Mouse (Mus musculus) thymus, postnatal 0 days (tissue): Measurements from ENCODE around the gene Samd7. TPM values are rescaled to one million over a fixed set of nuclear protein-coding genes. Genes with fewer than 3 reads are reported as not detected.

Source experiments
- DNase-seq: peaks from one replicate; pipeline ENCODE4 v3.0.0-alpha.2; 2015; ENCODE audit warnings: low spot score
- polyA plus RNA-seq: library from polyadenylated mRNA; unstranded; fragments of >200 nt; fragmentation: Nextera tagmentation; extraction: Ambion mirVana; gene quantifications from 2 replicates; pipeline ENCODE4 v1.2.1, GENCODE M21; 2015

Samd7 gene
- polyA plus RNA-seq, 1 experiment from 2014 or later, result not detected

DNA sequence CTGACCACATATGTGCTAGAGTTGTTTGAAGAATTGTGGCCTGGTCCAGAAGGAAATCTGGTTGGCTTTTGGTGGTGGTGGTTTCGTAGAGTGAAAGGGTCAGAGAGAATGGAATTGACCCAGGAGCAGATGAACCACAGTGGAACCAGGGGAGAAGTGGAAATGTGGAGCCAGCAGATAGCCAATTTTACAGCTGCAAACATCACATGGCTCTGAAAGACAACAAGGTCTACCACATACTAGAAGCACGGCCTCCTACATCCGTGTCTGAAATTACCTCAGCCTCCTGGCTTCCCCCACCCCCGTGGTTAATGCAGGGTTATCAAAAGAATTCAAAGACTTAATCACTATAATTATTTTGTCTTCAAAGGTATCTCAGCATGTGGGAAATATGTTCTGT is 18.8 kb downstream of the Samd7 start:
- DNase-seq, result no peak

DNA sequence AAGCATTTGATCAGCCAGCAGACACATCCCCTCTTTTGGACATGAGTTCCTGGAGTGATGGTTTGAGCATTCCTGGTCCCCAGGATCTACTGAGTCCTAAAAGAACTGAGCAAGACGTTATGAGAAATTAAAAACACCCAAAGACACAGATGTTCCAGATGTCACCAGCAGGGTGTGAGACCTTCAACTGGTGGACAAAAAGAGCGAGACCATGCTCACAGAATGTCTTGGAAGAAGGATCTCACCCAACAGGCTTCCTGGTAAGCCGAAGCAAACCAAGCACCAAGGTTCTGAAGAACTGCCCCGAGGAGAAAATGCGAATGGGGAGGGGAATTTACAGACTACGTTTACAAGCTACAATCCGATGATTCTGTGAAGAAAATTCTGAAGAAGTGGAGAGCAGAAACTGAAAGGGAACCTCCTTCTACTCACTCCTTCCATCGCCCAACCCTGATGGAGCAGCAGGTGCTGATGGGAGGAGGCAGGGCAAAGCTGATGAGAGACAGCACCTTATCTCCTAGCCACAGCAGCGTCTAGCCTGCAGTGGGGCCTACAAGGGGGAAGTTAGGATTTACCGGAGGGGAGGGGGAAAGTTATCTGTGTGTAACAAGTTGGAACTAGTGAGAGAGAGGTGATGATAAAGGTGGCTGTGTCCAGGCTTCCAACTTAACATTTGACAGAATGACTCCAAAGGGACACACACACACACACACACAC is 19.4 kb downstream of the Samd7 start:
- DNase-seq, result peak; percentile 13

DNA sequence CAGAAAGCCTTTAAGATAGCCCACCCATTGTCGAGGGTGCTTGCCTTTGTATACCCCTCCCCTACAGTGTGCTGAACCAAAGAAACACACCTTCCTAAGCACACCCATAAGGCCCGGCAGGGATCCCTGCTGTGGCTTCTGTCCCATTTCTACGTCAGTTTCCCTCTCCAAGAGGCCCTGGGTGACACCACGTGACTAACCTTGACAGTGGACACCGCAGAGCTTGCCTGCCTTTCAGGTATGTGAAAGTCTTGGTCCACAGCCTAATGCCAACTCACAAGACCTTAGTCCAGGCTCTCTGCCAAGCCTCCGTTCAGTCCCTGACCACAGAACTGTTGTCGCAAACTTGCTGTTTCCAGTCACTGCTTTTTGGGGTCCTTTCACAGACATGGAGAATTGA is 20.1 kb downstream of the Samd7 start:
- no peak for DNase-seq

DNA sequence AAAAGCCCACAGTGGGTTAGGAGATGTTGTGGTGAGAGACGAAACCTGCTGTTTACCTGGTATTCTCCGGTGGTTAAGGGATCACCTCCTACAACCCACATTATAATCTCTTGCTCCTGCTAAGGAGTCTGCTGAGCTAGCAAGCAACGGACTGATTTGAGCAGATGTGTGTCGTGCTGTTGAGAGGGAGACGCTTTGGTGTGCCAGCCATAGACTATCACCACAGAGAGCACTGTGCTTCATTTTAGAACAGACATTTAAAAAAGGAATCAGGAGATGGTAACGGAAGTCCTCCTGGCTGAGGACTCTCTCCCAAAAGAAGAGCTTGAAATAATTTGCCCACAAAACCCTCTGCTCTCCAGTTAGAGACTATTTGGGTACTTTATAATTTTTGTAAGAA is 21.2 kb downstream of the Samd7 start:
- no peak for DNase-seq

DNA sequence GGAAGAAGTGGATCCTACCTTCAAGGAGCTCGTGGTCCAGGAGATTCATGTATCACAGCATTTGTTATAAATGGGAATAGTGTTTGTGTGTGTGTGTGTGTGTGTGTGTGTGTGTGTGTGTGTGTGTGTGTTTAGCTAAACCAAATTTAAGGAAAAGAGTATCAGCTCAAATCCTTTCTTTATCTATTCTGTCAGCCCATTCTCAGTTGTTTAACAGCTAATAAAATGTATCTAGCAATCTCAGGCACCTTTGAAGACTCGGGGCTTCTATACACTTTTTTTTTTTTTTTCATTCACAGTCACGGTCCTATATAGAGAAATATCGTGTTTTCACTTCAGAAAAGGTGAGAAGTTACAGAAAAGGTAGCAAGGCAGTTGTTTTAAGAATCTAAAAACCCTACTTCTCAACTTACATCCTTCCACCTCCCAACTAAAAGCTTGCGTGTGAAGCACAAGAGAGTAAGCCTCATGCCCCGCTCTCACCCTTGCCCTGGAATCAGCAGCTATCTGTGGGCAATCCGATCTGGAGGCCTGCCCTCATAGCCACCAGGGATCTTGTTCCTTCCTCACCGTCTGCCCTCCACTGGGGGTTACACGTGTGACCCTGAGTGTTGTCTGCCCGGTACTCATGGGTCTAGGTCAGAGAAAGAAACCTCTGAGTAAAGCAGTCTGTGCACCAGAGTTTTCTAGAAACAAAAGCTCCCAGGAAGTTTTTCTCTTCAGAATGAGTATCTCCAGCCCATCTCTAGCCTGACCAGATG is 23.8 kb downstream of the Samd7 start:
- DNase-seq, result no peak

DNA sequence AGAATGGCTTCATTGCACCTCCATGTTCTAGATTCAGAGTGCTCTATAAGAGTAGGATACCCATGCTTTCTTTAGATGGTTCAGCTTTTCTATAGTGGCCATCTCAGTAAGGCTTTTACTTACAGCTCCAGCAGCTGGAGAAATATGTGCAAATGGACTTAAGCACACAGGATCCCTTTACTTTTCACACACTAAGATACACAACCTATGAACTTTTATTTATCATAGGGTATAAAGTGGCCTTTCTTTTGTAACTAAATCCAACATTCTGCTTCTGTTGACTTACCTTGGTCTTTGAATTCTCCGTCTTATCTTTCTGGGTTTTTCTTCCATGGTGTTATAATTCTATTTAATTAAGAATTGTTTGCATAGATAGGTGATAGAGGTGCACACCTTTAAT is 25.5 kb downstream of the Samd7 start:
- no peak for DNase-seq

DNA sequence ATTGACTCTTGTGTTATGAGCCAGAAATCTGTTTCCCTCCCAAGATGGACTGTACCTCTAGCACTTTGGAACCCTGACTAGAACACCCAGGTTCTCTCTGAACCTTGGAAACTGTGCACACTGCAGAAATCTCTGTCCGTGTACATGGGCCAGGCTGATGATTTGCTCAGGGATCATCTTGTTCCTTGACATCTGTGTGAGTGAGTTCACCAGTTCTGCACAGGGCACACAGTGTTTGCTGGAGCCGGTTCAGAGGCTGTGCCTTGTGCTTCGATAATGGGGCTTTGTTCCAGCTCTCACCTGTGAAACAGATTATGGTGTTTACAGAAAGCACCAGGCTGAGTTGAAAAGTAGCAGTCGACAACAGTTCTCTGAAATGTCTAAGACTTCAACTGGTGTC is 26.5 kb downstream of the Samd7 start:
- no peak for DNase-seq

DNA sequence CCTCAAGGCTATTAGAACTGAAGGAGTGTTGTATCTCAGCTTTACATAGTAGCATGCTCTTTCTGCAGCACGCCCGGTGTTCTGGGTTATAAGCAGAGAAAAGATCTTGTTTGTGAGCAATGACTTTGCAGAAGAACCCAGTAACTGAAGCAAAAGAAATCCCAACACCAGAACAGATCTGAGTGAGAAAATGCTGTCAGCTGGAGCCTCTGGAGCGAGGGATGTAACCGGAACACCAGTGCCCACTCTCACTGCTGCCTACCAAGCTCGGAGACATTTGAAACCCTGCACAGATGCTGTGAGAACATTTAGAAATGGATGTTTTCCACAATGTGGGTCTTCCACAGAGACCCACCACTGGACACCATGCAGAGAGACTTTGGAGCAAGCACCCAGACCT is 28.6 kb downstream of the Samd7 start:
- no peak for DNase-seq

DNA sequence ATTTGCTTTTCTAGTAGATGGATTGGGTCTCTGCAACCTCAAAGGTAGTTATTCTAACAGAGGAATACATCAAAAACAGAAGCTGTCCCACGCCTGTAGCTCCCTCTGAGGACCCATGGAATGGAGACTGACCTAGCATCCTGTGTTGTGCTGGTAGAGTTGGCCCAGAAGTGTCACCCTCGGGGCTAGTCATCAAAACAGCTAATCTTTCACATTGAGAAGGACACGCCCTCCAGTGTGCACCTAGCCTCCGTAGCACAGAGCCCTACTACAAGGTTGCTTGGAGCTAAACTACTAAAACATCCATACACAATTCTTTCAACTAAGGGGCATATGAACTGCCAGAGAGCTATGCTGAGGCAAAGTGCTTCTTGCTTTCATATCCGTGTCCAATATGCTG is 31.9 kb downstream of the Samd7 start:
- no peak for DNase-seq

DNA sequence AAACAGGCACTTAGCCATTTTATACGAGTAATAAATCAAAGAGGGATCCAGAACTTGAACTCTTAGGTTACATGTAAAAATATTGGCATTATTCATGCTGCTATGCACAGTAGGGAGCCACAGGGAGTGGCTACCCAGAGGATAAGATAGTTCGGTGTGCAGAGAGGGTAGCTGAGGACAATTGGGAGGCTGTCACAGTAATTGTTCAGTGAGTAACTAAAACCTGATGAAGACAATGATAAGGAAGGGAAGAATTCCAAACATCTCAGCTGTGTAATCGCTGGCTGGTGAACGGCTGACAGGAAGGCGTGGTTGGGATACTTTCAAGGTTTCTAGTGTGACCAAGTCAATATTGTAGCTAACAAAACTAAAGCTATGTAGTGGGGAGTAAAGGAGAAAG is 42.4 kb downstream of the Samd7 start:
- no peak for DNase-seq

DNA sequence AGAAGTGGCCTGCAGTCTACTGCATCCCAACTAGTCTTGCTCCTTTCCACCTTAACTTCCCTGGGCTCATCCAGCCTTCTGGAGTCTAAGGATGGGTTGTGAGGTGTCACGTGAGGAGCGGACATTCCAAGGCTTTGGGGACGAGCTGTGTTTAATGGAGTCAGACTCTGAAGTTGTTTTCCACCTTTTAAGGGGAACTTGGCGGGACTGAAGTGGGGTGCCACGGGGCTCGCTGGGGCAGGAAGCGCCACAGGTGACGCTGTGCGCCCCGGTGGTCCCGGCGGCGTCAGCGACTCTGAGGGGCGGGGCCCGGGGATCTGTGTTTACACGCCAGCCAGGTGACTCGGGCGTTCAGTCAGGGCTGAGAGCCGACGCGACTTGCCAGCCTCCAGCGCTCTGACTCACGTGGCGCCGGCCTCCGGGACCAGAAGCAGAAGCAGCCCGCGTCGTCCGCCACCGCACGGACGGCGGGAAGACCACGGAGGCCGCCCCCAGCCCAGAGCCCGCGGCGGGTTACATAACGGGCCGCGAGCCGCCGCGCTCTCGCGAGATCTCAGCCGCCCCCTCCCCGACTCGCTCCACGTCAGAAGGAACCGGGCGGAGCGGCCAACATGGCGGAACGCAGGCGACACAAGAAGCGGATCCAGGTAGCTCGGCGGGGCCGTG is 46.8 kb downstream of the Samd7 start, which contains the start of gene Sec62:
Gene Sec62 (plus strand): TSS at position 139 of the 666 bp plus-strand sequence.
- DNase-seq, result peak; percentile 94

DNA sequence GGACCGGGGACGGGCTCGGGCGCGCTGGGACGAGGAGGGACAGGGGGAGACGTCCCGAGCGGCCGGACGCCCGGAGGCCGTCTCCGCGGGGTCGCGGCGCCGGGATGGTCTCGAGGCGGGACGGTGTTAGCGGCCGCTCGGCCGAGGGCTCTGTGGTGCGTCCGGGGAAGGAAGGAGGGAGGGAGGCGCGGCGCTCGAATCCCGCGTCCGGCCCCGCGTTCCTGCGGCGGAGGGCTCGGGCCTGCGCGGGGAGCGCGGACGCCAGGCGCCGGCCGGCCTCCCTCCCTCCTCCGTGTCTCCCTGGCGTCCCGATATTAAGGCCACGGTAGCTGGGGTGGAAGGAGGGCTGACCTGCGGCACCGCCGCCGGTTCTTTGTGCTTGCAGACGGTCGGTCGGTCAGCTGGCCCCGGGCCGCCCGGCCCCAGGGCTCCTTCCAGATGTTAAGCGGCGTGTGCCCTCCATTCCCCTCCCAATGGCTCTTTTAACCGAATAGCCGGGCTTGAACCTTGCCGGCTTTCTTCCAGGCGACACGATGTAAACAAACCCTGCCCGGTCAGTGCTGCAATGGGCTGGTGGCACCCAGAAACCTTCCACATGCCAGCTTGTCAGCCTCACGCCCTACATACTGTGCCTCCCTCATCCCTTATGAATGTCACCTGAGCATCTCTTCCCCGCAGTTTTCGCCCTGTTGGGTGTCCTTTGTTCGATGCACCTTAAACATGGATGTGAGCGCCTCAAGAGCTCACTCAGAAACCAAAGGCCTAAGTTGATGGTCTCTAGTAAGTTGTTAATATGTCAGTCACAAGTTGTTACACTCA is 47.5 kb downstream of the Samd7 start:
- DNase-seq, result peak; percentile 21

DNA sequence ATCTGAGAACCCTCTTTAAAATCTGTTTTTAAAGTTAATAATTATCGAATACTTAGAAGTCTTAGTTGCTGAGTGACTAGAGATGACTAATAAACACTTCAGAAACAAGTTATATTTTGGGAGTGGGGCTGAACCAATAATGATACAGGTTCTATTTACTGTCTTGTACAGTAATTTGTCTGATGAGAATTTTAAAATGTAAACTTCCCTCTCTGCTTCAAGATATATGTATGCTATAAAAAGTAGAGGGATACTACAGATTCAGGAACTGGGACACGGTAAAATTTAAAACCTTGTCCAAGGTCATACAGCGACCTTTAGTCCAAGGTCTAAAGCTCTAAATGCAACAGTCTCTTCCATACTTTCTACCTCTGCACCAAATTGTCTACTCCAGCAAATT is 56.1 kb downstream of the Samd7 start:
- no peak for DNase-seq

DNA sequence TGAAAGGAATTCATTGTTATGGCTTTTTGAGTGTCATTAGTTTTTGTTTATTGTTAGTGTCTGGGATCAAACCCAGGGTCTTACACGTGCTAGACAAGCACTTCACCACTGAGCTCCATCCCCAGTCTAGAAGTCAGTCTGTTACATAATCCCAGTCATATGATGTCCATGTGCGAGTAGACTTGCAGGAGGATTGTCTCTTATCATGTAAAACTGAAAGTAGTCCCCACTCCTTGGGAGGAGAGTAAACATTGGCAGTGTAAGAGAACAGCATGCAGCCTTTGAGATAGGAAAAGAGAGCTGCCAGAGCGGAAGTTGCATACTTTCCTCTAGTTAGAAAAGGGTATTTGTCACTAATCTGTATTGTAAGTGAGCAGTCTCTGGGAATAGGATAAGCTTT is 66.8 kb downstream of the Samd7 start:
- no peak for DNase-seq

Other genes with a start within 250 kb of the Samd7 start
- gene Mecom, start 198.3 kb upstream of the Samd7 start, polyA plus RNA-seq, result 1.1 and 1.2 TPM in 2 replicates
- not detected in 2 replicates for gene Actrt3, start 146.4 kb upstream of the Samd7 start, polyA plus RNA-seq
- 28.3 TPM in 2 replicates for gene Mynn, start 144.2 kb upstream of the Samd7 start, polyA plus RNA-seq
- gene Lrriq4, start 101.8 kb upstream of the Samd7 start, polyA plus RNA-seq, result 0.09 and 0.12 TPM in 2 replicates
- 0.45 and 0.74 TPM in 2 replicates for gene Lrrc34, start 98.4 kb upstream of the Samd7 start, polyA plus RNA-seq
- gene Lrrc31, start 46.5 kb upstream of the Samd7 start, polyA plus RNA-seq, result 0.14 and 0.27 TPM in 2 replicates
- gene Sec62, start 46.6 kb downstream of the Samd7 start, polyA plus RNA-seq, result 120 and 125 TPM in 2 replicates
- gene Gpr160, start 109.7 kb downstream of the Samd7 start, polyA plus RNA-seq, result 6.6 and 7.5 TPM in 2 replicates
- gene Phc3, start 223.1 kb downstream of the Samd7 start, polyA plus RNA-seq, result 4.0 and 5.3 TPM in 2 replicates
- 15.0 and 15.9 TPM in 2 replicates for gene Prkci, start 249.5 kb downstream of the Samd7 start, polyA plus RNA-seq